Mouse (Mus musculus) frontal cortex, adult 2 months (tissue): ENCODE measurements around the gene Adssl1. TPM values are rescaled to one million over a fixed set of nuclear protein-coding genes. Genes with fewer than 3 reads are reported as not detected.
A peak's percentile ranks its signal among the peaks of the same experiment; 100 is the strongest.

ENCODE experiments used
- DNase-seq, 2 experiments: peaks; one replicate each; pipeline ENCODE4 v3.0.0; 2022; ENCODE audit warnings: low spot score in 1 of 2; ENCODE audit errors: extremely low spot score in 1 of 2
- polyA plus RNA-seq: library from polyadenylated mRNA; depleted of rRNA; stranded (reverse); fragments of >200 nt; gene quantifications from 2 replicates; pipeline ENCODE4 v1.2.3, GENCODE M21; 2012; rRNA removed

Adssl1 gene
- polyA plus RNA-seq, 1 experiment, result 33.0 TPM

DNA sequence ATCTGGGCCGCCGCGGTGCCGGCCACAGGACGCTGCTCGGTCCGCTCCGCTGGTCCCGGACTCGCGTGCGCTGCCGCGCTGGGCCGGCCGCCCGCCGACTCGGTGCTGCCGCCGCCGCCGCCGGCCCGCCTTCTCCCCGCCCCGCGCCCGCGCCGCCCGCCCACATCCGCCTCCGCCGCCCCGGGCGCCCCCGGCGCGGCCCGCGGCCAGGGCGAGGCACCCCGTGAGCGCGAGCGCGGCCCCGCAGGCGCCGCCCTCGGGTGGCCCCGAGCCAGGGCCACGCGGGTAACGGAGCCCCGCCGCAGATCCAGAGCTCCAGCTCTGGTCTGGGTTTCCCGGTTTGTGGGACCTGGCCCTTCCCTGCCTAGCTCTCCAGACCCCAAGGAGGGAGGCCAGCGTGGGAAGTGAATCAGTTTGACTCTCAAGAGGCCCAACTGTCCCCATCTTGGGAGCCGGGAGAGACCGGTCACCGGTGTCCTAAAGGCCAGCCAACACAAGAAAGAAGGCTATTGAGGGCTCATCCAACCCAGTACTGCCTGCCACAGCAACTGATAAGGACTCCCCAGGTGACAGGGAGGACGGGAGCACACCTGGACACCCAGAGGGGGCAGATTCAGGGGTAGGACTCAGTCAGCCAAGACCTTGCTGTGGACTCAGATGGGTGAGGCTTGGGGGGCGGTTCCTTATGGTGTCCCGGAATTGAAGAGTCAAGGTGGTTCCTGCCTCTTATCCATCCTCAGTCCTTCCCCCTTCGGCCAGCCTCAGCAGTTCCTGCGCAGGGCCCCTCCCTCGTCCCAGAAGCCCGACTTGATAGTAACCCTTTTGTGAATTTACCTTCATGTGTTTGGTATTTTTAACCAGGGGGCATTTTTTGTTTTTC lies 54.5 kb downstream of the Adssl1 start, which contains the start of gene Akt1:
Gene Akt1, minus strand, starts transcription at position 753 of the 880 bp plus-strand sequence.
- DNase-seq, result peak in 1 of 2 experiments; percentile 44

GRCm38 (mm10) chr12:112675245-112676035 lies 55.6 kb downstream of the Adssl1 start:
- DNase-seq, result peak in 1 of 2 experiments; percentile 88

DNA sequence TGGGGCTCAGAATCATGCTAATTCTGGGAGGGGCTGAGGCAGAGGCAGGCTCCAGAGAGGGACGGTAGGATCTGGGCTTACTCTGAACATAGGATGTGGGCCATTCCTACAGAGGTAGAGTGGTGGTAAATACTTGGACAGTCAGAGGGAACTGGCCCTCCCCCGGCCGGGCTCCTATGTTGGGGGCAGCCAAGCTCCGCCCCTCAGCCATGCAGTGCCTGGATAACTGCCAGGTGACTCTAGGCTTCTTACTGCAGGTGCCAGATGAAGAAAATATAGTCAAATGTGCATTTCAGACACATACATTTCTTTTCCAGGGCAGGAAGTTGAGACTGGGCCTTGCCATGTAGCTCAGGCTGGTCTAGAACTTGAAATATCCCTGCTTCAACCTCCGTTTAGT lies 57.2 kb downstream of the Adssl1 start:
- DNase-seq, result no peak

GRCm38 (mm10) chr12:112677943-112678554 lies 58.2 kb downstream of the Adssl1 start:
- DNase-seq, result no peak

GRCm38 (mm10) chr12:112678555-112679026 lies 58.7 kb downstream of the Adssl1 start, which contains the start of gene Zbtb42:
Gene Zbtb42, plus strand, starts transcription at chr12:112678828.
- no peak for DNase-seq

GRCm38 (mm10) chr12:112679027-112679996 lies 59.5 kb downstream of the Adssl1 start:
- no peak for DNase-seq

- peak in 1 of 2 experiments; percentile 62 for DNase-seq
These were observed 63.5 kb downstream of the Adssl1 start for GRCm38 (mm10) chr12:112683351-112683750.

- no peak for DNase-seq
These were observed 68.6 kb downstream of the Adssl1 start for GRCm38 (mm10) chr12:112688458-112688857.

Other genes with a start within 250 kb of the Adssl1 start
- gene A530016L24Rik, start 130.6 kb upstream of the Adssl1 start, polyA plus RNA-seq, result 0.04 TPM in 2 replicates
- 116 and 119 TPM in 2 replicates for gene Tmem179, start 103.3 kb upstream of the Adssl1 start, polyA plus RNA-seq
- gene Inf2, start 31.3 kb upstream of the Adssl1 start, polyA plus RNA-seq, result 87.3 and 106 TPM in 2 replicates
- 24.4 and 30.2 TPM in 2 replicates for gene Siva1, start 24.6 kb downstream of the Adssl1 start, polyA plus RNA-seq
- gene Akt1, start 54.8 kb downstream of the Adssl1 start, polyA plus RNA-seq, result 174 and 175 TPM in 2 replicates
- gene Zbtb42, start 58.8 kb downstream of the Adssl1 start, polyA plus RNA-seq, result 0.90 and 1.4 TPM in 2 replicates
- 107 and 119 TPM in 2 replicates for gene Cep170b, start 100.4 kb downstream of the Adssl1 start, polyA plus RNA-seq
- gene Pld4, start 140.6 kb downstream of the Adssl1 start, polyA plus RNA-seq, result 14.0 and 20.4 TPM in 2 replicates
- 1.5 and 1.9 TPM in 2 replicates for gene Ahnak2, start 182.6 kb downstream of the Adssl1 start, polyA plus RNA-seq
- gene Clba1, start 188.9 kb downstream of the Adssl1 start, polyA plus RNA-seq, result 13.8 and 14.1 TPM in 2 replicates
- gene Cdca4, start 209.4 kb downstream of the Adssl1 start, polyA plus RNA-seq, result 10.2 and 10.6 TPM in 2 replicates
- 0.10 and 0.15 TPM in 2 replicates for gene Gpr132, start 248.2 kb downstream of the Adssl1 start, polyA plus RNA-seq